Comparison of ENCODE assay signal across 13 mouse cellular contexts in the genomic region with DNA sequence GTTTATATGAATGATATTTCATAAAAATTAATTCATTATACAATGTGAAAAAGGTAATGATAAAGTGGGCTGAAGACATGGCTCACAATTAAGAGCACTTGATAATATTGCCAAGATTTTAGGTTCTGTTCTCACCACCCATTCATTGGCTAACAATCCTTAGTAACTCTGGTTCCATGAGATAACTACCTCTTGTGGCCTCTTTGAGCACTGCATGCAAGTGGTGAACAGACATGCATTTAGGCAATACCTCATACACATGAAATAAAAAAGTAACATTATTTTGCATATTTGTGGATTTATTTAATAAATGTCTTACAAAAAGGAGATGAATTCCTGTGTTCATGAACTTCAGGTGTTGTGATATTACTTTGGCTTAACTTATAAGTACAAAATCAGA.
"Had no signal": no experiment of that assay in that cellular context is flagged by ENCODE, and none has a peak within 500 bp of the region (broad histone marks: within the 10 kb centered on the region; RNA-seq: fewer than 3 reads in every experiment).

No protein-coding gene starts in this region.

- H3K9ac ChIP-seq: limb, embryonic 15.5 days; liver, embryonic 13.5 days; midbrain, embryonic 12.5 days; neural tube, embryonic 13.5 days; stomach, embryonic 15.5 days had no signal

- H3K4me2 ChIP-seq: limb, embryonic 15.5 days; liver, embryonic 13.5 days; midbrain, embryonic 12.5 days; neural tube, embryonic 13.5 days; stomach, embryonic 15.5 days had no signal

- H3K4me3 ChIP-seq: limb, embryonic 15.5 days; liver, embryonic 13.5 days; midbrain, embryonic 12.5 days; neural tube, embryonic 13.5 days; stomach, embryonic 15.5 days had no signal

- H3K9me3 ChIP-seq: limb, embryonic 15.5 days; liver, embryonic 13.5 days; midbrain, embryonic 12.5 days; neural tube, embryonic 13.5 days; stomach, embryonic 15.5 days had no signal

- H3K27ac ChIP-seq: limb, embryonic 15.5 days; liver, embryonic 13.5 days; midbrain, embryonic 12.5 days; neural tube, embryonic 13.5 days; stomach, embryonic 15.5 days had no signal

- H3K36me3 ChIP-seq: limb, embryonic 15.5 days; liver, embryonic 13.5 days; midbrain, embryonic 12.5 days; neural tube, embryonic 13.5 days; stomach, embryonic 15.5 days had no signal

- DNase-seq: kidney, adult 8-10 months; kidney, postnatal 36 days; liver, embryonic 13.5 days; lung, adult 18-20 months; lung, postnatal 4 days; right cerebral cortex, postnatal 14 days; thymus, postnatal 36 days had no signal

- ATAC-seq: lung, postnatal 0 days; midbrain, embryonic 16.5 days had no signal

- H3K27me3 ChIP-seq: limb, embryonic 15.5 days; liver, embryonic 13.5 days; midbrain, embryonic 12.5 days; neural tube, embryonic 13.5 days; stomach, embryonic 15.5 days had no signal

- H3K4me1 ChIP-seq: limb, embryonic 15.5 days; liver, embryonic 13.5 days; midbrain, embryonic 12.5 days; neural tube, embryonic 13.5 days; stomach, embryonic 15.5 days had no signal
